Mouse (Mus musculus) kidney, postnatal 0 days (tissue): ENCODE results near the gene R3hcc1l. TPM values are rescaled to one million over a fixed set of nuclear protein-coding genes. Genes with fewer than 3 reads are reported as not detected.

ENCODE experiments used
- ATAC-seq: fragments of 200-750 bp; cut with Nextera tagmentation; replicated peaks from 2 replicates; pipeline ENCODE4 v1.8.0; 2017; ENCODE audit warnings: low read depth, moderate number of reproducible peaks, moderate TSS enrichment, moderate library complexity; ENCODE audit not compliant: low FRiP score
- DNase-seq: peaks from one replicate; pipeline ENCODE4 v3.0.0-alpha.2; 2016; ENCODE audit warnings: low spot score
- H3K27ac ChIP-seq: fragments of 300-500 bp; sonication (generic); 2 replicates; pipeline ENCODE4 v1.5.1; 2014; ENCODE audit warnings: mild to moderate bottlenecking
- H3K27me3 ChIP-seq: fragments of 300-500 bp; sonication (generic); 2 replicates; pipeline ENCODE4 v1.6.1; 2014; ENCODE audit warnings: low read length, mixed read lengths; ENCODE audit not compliant: insufficient read depth
- H3K36me3 ChIP-seq: fragments of 300-500 bp; sonication (generic); 2 replicates; pipeline ENCODE4 v1.6.1; 2014; ENCODE audit warnings: low read length, mixed read lengths; ENCODE audit not compliant: insufficient read depth
- H3K4me1 ChIP-seq: fragments of 300-500 bp; sonication (generic); replicated peaks from 2 replicates; pipeline ENCODE4 v1.6.1; 2014; ENCODE audit warnings: antibody characterized with exemption, low read length, mixed read lengths; ENCODE audit not compliant: insufficient read depth
- H3K4me2 ChIP-seq: fragments of 300-500 bp; sonication (generic); 2 replicates; pipeline ENCODE4 v1.6.1; 2014; ENCODE audit warnings: mild to moderate bottlenecking, low read length, moderate library complexity, mixed read lengths
- H3K4me3 ChIP-seq: fragments of 300-500 bp; sonication (generic); replicated peaks from 2 replicates; pipeline ENCODE4 v1.5.1; 2014; ENCODE audit warnings: low read depth, low read length
- H3K9ac ChIP-seq: fragments of 300-500 bp; sonication (generic); 2 replicates; pipeline ENCODE4 v1.6.1; 2014; ENCODE audit warnings: low read depth, low read length
- H3K9me3 ChIP-seq: fragments of 300-500 bp; sonication (generic); replicated peaks from 2 replicates; pipeline ENCODE4 v1.6.1; 2016; ENCODE audit warnings: low read length, inconsistent platforms, mixed read lengths
- CTCF ChIP-seq: IDR thresholded peaks from 2 replicates; pipeline ENCODE4 v1.5.1; 2016; ENCODE audit warnings: antibody characterized with exemption, low read depth, mild to moderate bottlenecking, moderate library complexity
- WGBS: fragments of 180-500 bp; shearing (Covaris S2); extraction: QIAGEN DNeasy Blood & Tissue Kit; methylation state at CpG from one replicate; pipeline ENCODE4 v1.1.7; 2014; 5-methylcytosine and 5-hydroxymethylcytosine counted together
- polyA plus RNA-seq: library from polyadenylated mRNA; unstranded; fragments of >200 nt; fragmentation: Nextera tagmentation; extraction: Ambion mirVana; gene quantifications from 2 replicates; pipeline ENCODE4 v1.2.1, GENCODE M21; 2015

Gene R3hcc1l
- polyA plus RNA-seq, 1 experiment from 2014 or later: 20.1 TPM

GRCm38 (mm10) chr19:42517957-42518619 is 471 bp upstream of the R3hcc1l start:
- TF ChIP-seq CTCF: no peak
- WGBS: 26% methylated on average over 24 of the region's 24 CpGs
- no peak for DNase-seq
- Histone ChIP-seq H3K27ac (no peak overlapping the region), H3K4me1 (0 out of 2 replicates have a peak, but pooled peaks cover 7% of the 10 kb centered on the region), H3K9ac (peak overlapping the region; percentile 80), H3K9me3 (no peaks in the 10 kb centered on the region), H3K36me3 (no peaks in the 10 kb centered on the region), H3K27me3 (no peaks in the 10 kb centered on the region), H3K4me2 (peak overlapping the region; percentile 72), H3K4me3 (peak overlapping the region; percentile 82)
- no peak; the same call in 1 of the 2 replicates for ATAC-seq

- TF ChIP-seq CTCF: no peak
- 0 out of 2 replicates have a peak, but pooled peaks cover 7% of the 10 kb centered on the region for H3K4me1 ChIP-seq
- no peak overlapping the region for H3K27ac ChIP-seq
- no peak overlapping the region for H3K9ac ChIP-seq
- H3K4me3 ChIP-seq: peak overlapping the region; percentile 82
- no peak for DNase-seq
- H3K27me3 ChIP-seq: no peaks in the 10 kb centered on the region
- H3K36me3 ChIP-seq: no peaks in the 10 kb centered on the region
- H3K4me2 ChIP-seq: peak overlapping the region; percentile 72
- no peak for ATAC-seq
- WGBS: 46% methylated on average over 9 of the region's 9 CpGs
- H3K9me3 ChIP-seq: no peaks in the 10 kb centered on the region
Observed at GRCm38 (mm10) chr19:42519760-42520159, 1.2 kb downstream of the R3hcc1l start.

- Histone ChIP-seq H3K4me1 (0 out of 2 replicates have a peak, but pooled peaks cover 8% of the 10 kb centered on the region), H3K27me3 (no peaks in the 10 kb centered on the region), H3K9me3 (no peaks in the 10 kb centered on the region), H3K4me2 (no peak overlapping the region), H3K36me3 (no peaks in the 10 kb centered on the region), H3K27ac (no peak overlapping the region), H3K9ac (no peak overlapping the region), H3K4me3 (no peak overlapping the region)
- ATAC-seq: no peak
- 94% methylated on average over 2 of the region's 2 CpGs for WGBS
- DNase-seq: no peak
- no peak for TF ChIP-seq CTCF
Observed at GRCm38 (mm10) chr19:42524703-42525102, 6.1 kb downstream of the R3hcc1l start.

- no peak overlapping the region for H3K4me3 ChIP-seq
- DNase-seq: peak; percentile 26
- no peaks in the 10 kb centered on the region for H3K9me3 ChIP-seq
- no peaks in the 10 kb centered on the region for H3K27me3 ChIP-seq
- ATAC-seq: no peak
- H3K36me3 ChIP-seq: no peaks in the 10 kb centered on the region
- WGBS: 44% methylated on average over 9 of the region's 9 CpGs
- H3K27ac ChIP-seq: no peak overlapping the region
- no peak overlapping the region for H3K4me2 ChIP-seq
- TF ChIP-seq CTCF: no peak
- H3K4me1 ChIP-seq: peaks cover 13% of the 10 kb centered on the region
- no peak overlapping the region for H3K9ac ChIP-seq
Observed at GRCm38 (mm10) chr19:42529992-42530437, 11.5 kb downstream of the R3hcc1l start.

GRCm38 (mm10) chr19:42534427-42534826 is 15.9 kb downstream of the R3hcc1l start:
- H3K4me3 ChIP-seq: no peak overlapping the region
- peaks cover 9% of the 10 kb centered on the region for H3K4me1 ChIP-seq
- no peaks in the 10 kb centered on the region for H3K36me3 ChIP-seq
- no peak overlapping the region for H3K4me2 ChIP-seq
- no peak overlapping the region for H3K27ac ChIP-seq
- H3K9ac ChIP-seq: no peak overlapping the region
- no peak for TF ChIP-seq CTCF
- 70% methylated on average over 3 of the region's 3 CpGs for WGBS
- no peaks in the 10 kb centered on the region for H3K27me3 ChIP-seq
- ATAC-seq: no peak
- H3K9me3 ChIP-seq: no peaks in the 10 kb centered on the region
- DNase-seq: no peak

GRCm38 (mm10) chr19:42537600-42537999 is 19.0 kb downstream of the R3hcc1l start:
- Histone ChIP-seq H3K4me3 (no peak overlapping the region), H3K27ac (no peak overlapping the region), H3K27me3 (no peaks in the 10 kb centered on the region), H3K4me1 (peaks cover 16% of the 10 kb centered on the region), H3K9ac (no peak overlapping the region), H3K9me3 (no peaks in the 10 kb centered on the region), H3K4me2 (no peak overlapping the region), H3K36me3 (no peaks in the 10 kb centered on the region)
- 90% methylated on average over 1 of the region's 1 CpGs for WGBS
- peak; percentile 59 for TF ChIP-seq CTCF
- DNase-seq (no peak), ATAC-seq (no peak)

- no peaks in the 10 kb centered on the region for H3K27me3 ChIP-seq
- H3K9ac ChIP-seq: no peak overlapping the region
- no peak for TF ChIP-seq CTCF
- DNase-seq (no peak), ATAC-seq (no peak)
- 79% methylated on average over 2 of the region's 2 CpGs for WGBS
- H3K9me3 ChIP-seq: no peaks in the 10 kb centered on the region
- no peaks in the 10 kb centered on the region for H3K36me3 ChIP-seq
- H3K4me1 ChIP-seq: peaks cover 16% of the 10 kb centered on the region
- H3K4me2 ChIP-seq: no peak overlapping the region
- no peak overlapping the region for H3K4me3 ChIP-seq
- H3K27ac ChIP-seq: no peak overlapping the region
Observed at GRCm38 (mm10) chr19:42538911-42539310, 20.4 kb downstream of the R3hcc1l start.
